Mouse (Mus musculus) frontal cortex, postnatal 10 days (tissue): ENCODE results near the gene Actr3b.
"Not testable (repeated sequence)": the region's sequence is repeated elsewhere in the genome, so short reads cannot be mapped to it uniquely, and the experiment has no call there.

ENCODE experiments used
- DNase-seq, 2 experiments: peaks; one replicate each; pipeline ENCODE4 v3.0.0; 2022; ENCODE audit warnings: low spot score in 2 of 2, mixed read lengths in 1 of 2

Gene Actr3b

DNA sequence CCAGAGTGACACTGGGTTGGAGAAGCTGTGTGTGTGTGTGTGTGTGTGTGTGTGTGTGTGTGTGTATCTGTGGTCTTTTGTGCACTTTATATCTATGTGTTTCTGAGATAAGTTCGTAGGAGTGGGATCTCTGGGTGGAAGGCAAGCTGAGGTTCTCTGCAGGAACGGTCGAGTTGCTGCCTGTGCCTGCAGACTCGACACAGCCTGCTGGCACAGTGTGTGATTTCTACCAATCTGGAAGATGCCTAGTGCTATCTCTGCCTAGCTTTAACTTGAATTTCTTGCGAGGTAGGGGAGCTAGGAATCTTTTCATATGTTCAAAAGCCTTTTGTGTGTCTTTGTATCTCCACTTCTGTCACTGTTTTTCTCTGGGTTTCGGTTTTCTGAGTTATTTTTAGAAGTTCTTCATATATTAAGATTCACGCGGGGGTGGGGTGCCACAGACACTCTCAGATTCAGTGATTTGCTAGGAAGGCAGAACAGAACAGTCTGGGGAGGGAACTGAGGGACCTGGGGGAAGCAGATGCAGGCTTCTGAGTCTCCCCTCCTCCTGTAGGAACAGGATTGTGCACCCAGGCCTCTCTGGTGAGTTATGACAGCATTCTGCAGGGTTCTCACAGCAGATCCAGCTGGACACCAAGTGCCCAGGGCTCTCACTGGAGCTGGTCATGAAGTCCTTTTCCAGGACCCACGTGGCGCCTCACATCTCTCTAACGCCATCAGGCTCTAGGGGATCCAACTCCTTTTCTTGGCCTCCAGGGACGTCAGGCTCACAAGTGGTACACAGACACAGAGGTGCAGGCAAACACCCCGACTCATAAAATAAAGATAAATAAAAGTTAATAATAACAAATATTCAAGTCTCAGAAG lies 14.4 kb downstream of the Actr3b start:
- peak; percentile 48 to 78 for DNase-seq

DNA sequence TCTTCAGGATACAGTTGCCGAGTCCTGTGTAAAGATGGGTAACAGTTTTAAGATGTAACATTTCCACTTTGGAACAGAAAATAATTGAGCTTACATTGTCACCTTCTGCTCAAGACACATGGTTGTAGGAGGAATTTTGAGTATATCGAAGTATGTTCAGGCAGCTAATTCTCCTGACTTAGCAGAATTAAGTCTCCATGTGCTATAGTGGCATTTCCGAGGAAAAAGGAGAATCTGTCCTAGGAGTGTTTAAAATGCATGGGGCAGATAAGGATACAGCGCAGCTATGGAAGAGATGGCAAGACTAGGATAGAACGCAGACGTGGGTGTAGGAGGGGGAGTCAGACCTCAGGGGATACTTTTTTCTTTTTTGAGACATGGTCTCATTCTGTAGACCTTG lies 31.8 kb downstream of the Actr3b start:
- DNase-seq: no peak

DNA sequence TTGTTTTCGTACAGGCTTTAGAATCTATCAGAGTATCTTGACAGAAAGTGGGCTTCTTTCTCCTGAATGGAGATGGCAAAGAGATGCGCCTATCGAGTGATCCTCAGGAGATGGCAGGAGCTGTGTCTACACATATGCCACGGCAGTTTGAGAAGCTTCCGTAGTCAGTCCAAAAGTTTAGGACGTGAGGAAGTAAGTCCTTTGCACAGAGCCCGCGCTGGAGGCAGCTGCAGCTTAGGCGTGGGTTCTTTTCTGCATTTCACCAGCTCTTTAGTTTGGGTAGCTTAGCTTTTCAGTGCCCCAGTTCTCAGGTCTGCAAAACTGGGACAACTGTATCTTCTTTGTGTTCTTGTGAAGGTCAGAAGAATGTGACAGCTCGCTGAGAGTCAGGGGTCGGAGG lies 38.0 kb downstream of the Actr3b start:
- no peak for DNase-seq

DNA sequence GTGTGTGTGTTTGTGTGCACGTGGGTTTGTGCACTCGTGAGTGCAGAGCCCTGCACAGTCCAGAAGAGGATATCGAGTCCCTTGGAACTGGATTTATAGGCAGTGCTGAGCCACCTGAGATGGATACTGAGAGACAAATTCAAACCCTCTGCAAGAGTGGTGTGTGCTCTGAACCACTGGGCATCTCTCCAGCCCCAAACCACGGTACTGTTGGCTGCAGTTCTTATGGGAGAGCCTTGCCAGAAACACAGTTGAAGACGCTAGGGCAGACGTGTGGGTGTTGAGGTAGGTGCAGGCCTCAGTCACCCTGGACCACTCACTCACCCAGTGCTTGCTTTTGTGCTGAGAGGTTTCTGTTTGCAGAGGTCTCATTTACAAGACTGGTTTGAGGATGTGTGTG lies 41.1 kb downstream of the Actr3b start:
- DNase-seq: no peak

DNA sequence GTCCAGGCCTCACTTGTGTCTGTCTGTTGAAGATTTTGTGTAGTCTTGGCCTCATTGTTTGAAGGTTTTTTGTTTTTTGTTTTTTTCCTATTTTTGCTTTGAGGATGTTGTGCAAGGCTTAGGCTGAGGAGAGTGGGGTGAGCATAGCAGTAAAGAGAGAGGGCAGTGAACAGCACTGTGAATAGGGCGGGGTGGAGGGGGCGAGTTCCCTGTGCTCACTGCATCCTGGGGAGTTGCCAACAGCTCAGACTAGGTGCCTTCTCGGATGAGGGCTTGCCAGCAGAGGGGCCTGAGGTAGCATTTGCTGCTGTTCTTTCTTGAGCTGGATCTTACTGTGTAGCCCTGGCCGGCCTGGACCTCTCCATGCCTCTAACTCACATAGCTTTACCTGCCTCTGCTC lies 41.9 kb downstream of the Actr3b start:
- DNase-seq: no peak

DNA sequence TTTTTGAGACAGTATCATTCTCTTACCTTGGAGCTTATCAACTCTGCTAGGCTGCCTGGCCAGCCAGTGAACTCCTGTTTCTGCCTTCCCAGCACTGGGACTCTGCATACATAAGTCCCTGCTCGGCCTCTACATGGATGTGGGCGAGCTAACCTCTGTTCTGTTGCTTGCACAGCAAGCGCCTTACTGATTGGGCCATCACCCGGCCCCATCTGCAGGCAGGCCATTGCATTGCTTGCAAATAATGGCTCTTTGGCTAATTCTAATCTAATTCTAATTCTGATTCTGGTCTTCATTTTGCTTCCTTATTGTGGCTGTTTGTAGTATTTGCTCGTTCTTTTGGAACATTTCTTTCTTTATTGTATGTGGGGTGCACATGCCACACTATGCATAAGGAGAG lies 44.8 kb downstream of the Actr3b start:
- DNase-seq: no peak

DNA sequence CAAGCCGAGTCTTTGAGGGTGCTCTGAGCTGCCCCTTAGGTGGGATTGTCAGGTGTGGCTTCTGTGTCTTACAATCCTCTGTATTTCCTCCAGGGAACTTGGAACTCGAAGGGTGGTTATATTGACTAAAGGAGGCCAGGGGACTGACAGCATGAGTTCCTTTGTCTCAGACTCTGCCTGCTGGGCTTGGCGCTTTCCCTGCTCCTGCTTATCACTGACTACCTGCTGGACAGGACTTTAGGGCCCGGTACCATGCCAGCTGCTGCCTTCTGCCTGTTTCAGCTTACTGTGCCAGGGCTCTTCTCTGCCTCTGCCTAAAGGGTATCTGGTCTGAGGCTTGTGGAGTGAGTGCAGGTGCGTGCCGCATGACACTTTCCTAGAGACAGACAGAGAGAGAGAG lies 53.1 kb downstream of the Actr3b start:
- DNase-seq: no peak

DNA sequence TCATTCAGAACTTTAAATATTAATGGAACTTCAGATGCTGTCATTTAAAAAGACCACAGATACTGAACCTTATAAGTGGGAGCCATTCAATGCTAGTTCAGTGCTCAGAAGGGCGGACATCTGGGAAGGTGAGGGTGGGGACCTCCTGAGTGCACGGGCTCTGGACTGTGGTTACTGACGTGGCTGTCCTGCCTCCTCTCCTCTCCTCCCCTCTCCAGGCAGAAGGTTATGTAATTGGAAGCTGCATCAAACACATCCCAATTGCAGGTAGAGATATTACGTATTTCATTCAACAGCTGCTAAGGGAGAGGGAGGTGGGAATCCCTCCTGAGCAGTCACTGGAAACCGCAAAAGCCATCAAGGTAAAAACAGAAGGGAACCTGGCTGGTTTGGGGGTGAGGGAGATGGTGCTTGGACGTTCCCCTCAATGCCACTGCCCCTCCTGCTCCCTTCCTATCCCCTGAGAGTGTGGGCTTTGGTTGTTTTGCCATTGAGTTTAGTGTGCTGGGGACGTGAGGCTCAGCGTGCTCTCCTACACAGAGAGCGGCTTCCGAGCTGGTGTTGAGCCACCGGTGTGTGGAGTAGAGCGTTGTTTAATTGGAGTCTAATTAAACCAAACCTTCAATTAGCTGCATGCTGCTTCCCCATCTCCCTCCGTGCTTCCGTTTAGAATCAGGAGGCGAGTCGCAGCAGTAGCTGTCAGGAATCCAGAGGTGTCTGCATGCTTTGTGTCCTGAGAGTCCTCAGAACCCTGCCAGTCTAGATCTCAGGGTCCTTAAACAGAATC lies 69.7 kb downstream of the Actr3b start:
- DNase-seq: no peak

DNA sequence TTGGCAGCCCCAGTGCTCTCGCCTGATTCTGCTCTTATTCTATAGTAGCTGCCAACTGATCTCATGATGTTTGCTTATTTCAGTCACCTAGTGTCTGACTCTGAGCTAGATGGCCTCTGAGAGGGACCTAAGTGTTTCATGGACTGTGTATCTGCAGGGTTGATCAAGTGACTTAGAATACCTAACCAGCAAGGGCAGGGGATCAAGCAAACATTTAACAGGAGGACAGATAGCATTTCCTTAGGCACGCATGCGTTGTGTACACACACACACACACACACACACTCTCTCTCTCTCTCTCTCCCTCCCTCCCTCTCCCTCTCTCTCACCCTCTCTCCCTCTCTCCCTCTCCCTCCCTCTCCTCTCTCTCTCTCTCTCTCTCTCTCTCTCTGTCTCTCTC lies 71.0 kb downstream of the Actr3b start:
- DNase-seq: no peak

DNA sequence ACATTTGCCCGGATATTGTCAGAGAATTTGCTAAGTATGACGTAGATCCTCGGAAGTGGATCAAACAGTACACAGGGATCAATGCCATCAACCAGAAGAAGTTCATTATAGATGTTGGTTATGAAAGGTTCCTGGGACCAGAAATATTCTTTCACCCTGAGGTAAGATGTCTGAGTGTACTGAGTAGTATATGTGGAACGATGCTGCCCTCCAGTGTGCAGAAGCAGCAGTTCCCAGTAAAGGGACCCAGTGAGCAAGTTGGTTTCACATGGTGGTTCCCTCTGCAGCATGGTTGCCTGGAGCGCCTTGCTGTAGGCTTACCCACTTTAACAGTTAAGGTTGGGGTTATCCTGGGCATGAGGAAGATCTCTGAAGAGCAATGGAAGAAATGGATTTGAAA lies 71.8 kb downstream of the Actr3b start:
- DNase-seq: peak; percentile 47 to 65

DNA sequence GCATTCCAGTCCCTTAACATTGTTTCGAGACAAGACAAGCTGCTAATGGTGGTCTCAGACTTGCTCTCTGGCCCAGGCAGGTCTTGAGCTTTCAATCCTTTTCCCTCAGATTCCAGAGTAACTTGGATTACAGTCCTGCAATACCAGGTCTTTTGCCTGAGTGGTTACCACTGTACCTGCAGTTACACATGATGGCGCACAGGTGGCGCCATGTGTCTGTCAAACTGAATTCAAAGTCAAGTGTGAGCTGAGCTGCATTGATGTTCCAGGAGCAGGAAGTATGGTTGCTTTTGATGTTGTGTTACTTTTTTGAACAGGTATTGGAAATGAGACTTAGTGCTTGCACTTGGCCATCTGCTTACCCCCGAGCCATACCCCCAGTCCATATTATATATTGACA lies 79.6 kb downstream of the Actr3b start:
- DNase-seq: no peak

DNA sequence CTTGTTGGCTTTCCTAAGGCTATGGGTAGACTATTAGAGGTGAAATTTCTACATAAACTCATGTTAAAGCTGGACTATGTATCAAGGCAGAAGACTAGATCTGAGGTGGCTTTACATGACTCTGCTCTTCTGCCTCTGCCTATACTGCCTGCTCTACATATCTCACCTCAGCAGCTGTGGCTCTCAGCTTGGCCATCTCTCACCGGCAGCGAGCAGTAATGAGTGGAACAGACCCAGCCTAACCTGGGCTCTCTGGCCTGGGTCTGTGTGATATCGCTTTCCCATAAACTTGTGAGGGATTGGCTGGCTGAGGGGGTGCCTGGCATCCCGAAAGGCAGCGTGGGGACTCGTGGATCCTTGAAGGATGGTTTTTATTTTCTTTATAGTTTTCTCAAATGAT lies 86.8 kb downstream of the Actr3b start:
- no peak for DNase-seq

DNA sequence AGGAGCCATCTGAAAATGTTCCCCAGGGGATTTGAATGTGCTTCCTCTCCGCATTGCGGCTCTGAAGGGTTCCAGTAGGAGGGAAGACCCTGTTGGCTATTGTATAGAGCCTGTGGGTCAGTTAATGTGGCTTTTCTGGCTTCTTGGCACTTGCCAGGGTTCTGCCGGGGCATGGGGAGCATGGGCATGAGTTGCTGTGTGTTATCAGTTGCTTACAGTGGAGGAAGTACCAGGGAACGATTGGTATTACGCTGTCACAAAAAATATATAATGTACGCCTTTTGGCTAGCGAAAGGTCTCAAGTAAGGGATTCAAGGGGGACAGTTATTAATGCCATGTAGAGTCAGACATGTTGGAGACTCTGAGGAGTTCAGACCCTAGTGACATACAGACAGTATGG lies 87.4 kb downstream of the Actr3b start:
- no peak for DNase-seq

DNA sequence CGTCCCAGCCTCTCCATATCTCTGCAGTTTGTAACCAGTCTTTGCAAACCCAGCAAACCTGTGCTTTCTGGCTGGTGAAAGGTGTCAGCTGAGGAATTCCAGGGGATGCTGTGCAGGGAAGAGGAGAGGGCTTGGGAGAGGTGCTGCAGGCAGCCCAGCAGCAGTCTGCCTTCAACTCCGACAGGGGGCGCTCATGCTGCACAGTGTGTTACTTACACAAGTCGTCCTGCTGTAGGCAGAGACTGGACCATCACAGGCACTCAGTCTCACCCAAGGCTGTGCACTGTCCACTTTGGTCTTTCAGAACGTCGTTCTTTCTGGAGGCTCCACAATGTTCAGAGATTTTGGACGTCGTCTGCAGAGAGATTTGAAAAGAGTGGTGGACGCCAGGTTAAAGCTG lies 88.3 kb downstream of the Actr3b start:
- peak in 1 of 2 experiments; percentile 60 for DNase-seq

DNA sequence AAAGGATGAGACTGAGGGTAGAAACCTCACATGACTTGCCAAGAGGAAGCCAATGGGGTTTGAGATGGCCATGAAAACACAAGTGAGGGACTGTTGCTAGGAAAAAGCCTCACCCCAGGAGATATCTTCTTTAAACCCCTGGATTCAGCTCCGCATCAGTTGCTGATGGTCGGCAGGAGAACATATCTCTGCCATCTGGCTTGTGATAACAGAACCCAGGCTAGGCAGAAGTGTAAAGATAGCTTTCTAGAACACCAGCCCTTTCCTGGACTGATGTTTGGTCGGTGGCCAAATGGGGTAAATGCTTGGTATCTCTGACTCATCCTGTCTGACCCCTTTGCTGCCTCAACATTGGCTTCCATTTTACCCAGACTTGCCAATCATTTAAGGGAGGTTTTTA lies 106.4 kb downstream of the Actr3b start:
- no peak for DNase-seq

DNA sequence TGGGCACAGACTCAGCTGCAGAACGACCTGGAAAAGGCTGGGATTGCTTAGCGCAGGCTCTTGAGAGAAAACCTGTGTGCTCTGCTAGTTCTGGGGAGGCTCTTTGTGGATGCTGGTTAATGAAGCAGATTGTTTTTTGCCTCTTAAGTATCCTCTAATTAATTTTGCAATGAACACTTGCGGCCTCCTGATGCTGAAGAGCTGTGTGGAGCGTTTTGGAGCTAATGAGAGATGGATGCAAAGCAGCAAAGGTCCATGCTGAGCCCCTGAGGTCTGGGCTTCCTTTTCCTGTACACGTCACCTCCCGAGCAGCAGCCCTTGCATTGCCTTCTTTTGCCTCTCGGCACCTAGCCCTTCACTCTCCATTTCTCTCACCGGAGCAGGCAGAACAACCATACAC lies 110.1 kb downstream of the Actr3b start:
- DNase-seq: no peak

DNA sequence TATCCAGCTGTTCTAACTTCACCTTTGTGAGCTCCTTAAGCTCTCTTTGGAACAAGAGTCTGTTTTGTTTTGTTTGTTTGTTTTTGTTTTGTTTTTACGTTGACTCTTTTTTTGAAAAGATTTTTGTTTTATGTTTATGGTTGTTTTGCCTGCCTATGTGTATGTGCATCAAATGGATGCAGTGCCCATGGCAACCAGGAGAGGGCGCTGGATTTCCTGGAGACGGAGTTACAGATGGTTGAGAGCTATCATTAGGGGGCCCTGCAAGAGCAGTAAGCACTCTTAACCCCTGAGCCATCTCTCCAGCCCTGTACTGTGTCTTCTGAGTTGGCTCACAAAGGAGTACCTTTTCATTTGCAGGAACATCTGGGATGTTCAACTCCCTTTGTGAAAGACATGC lies 110.8 kb downstream of the Actr3b start:
- DNase-seq: no peak

DNA sequence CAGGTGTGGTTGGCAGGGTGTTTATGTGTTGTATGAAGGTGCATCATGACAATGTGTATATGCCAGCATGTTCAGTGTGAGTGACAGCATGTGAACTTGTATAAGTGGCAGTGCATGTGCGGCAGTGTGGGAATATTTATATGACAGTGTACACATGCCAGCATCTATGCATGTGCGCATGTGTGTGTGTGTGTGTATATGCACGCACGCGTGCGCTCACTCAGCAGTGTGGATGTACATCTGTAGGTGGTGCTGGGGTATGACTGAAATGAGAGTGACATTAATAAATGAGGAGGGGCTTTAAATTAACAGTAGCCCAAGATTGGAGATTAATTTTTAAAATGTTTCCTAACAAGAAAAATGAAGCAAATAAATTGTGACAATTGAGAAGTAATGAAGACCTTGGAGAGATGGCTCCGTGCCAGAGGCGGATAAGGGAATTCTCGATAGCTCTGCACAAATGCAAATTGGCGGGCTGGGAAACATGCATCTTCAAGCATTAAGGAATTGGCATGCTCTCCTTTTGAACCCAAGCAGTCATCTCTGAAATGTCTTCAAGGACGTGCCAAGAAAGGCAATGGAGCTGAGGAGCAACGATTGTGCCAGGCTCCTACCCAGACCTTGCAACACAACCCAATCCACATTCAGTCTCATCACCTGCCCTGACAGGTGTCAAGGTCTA lies 111.7 kb downstream of the Actr3b start:
- no peak for DNase-seq

DNA sequence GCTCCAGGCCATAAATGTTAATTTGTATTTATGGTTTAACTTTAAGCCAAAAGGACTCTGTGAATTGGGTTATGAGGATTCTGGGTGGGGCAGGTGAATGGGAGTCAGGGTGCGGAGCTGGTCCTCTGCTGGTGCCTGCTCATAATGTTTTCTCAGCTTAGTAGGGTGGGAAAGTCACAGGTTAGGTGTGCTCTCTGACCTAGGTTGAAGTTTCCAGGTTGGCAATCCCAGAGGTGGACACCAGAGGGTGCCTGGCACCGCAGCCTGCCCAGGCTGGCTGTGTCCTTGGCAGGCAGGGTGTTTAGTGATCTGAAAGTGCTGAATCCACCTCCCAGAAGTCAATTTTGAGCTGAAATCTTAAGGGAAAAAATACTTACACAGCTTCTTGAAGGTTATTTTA lies 113.2 kb downstream of the Actr3b start:
- DNase-seq: peak in 1 of 2 experiments; percentile 22

DNA sequence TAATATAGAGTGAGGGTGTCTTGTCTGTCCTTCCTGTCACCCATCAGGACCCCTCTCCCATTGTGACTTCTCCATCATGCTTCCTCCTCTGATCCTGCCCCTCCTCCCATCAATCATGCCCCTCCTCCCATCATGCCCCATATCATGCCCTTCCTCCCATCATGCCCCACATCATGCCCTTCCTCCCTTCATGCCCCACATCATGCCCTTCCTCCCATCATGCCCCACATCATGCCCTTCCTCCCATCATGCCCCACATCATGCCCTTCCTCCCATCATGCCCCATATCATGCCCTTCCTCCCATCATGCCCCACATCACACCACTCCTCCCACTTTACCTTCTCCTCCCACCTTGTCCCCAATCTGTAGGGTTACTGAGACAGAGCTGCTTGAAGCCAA lies 116.1 kb downstream of the Actr3b start:
- DNase-seq: not testable (repeated sequence)

DNA sequence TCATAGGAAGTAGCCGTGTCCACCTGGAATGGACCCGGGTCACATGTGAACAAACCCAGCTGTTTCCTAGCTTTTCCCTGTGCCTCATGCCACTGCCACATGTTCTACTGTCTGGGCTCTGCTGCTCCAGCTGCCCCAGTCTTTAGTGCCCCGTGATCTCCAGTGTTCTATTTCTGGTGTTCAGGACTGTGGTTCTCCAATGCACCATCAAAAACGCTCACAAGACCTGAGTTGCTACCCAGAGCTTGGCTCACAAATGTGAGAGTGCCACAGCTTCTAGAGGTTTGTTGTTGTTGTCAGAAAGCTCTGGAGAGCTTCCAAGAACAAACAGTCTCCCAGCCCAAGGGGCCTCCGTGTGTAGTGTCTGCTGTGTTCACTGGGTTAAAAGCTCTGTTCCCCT lies 117.5 kb downstream of the Actr3b start:
- DNase-seq: no peak

DNA sequence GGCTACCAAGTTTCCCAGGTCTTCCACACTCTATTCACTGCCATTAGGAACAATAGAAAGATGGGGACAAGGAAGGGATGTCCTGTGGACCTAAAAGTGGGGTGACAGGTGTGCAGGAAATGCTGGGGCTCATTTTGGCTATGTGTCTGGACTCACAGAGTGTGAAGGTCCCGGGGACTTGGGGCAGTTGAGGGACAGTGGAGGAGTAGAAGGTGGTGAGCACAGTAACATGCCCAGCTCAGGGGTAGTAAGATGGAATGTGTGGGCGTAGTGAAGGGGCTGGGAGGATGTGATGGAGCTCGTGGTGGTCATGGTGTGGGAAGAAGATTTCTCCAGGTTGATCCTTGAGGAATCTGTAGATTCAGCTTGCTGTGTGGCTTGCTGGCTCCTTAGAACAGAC lies 118.2 kb downstream of the Actr3b start:
- DNase-seq: no peak

DNA sequence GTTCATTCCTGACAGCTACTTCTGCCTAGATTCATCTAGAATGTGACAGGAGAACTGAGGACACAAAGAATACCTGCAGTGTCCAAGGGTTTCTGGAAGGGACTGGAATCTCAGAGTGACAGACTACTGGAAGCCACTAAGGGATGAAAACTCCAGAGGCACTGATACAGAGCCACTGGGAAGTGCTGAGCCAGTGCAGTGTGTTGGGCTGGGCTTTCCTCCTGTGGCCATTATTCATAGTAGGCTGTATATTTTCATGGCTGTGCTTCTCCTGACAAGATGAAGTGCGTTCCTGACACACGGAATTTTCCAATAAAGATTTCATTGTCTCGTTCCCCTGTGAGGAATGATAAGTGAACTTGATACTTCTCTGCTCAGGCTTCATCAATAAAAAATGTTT lies 126.9 kb downstream of the Actr3b start:
- no peak for DNase-seq
